Mouse (Mus musculus): ENCODE measurements around the gene Clpx. TPM values are rescaled to one million over a fixed set of nuclear protein-coding genes. Genes with fewer than 3 reads are reported as not detected.

The Clpx gene
- 10 to 100 TPM; 32.6 to 35.8 TPM for total RNA-seq (2021)
- long read RNA-seq, experiment 1, transcript Clpx-201 (14 exons, 2,885 nt) = major isoform, 37 of 47 reads
- long read RNA-seq, experiment 1, transcript Clpx-202 (13 exons, 2,809 nt) = minor isoform, 6 of 47 reads
- long read RNA-seq, experiment 1, partial matches to known transcripts = 1 of 47 reads
- long read RNA-seq, experiment 1, other reads (novel, unspliced or antisense) = 3 of 47 reads
- long read RNA-seq, experiment 2, transcript Clpx-201 (14 exons, 2,885 nt) = major isoform, 53 of 65 reads
- long read RNA-seq, experiment 2, partial matches to known transcripts = 1 of 65 reads
- long read RNA-seq, experiment 2, other reads (novel, unspliced or antisense) = 9 of 65 reads

DNA sequence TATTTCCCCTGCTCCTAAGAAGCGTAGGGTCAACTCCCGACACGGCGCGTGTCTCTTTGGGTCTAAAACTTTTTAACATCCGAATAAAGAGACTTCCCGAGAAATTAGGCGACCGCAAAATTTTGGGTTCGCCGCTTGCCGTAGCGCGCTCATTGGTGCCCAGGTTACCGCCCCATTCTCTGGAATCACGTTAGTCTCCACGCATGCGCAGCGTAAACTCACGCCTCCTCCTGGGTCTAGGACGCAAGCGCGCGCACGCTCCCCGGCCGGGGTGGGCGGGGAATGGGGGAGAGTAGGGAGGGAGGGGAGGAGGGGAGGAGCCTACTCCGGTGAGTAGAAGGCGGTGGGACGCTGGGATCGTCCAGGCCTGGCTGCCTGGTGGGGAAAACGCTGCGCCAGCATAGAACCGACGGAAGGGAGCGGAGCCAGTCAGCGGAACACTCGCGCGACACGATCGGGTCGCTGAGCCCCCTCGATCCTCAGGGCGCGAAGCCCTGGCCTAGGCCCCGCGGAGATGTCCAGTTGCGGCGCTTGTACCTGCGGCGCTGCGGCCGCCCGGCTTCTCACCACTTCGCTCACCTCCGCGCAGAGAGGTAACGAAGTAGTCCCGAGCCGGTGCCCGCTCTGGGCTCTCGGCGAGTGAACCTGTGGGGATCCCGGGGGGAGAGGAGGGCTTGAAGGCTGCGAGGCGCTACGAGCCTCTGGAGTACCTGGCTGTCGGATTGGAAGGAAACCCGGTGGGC lies at the start of gene Clpx:
TSS of gene Clpx (plus strand) at position 288 of the 743 bp plus-strand sequence.
- DNase-seq (ENCODE audit: low spot score in 2 of 2) = peak; percentile 97 to 98
- Histone ChIP-seq H3K27ac (peak within 1 kb of the TSS; percentile 90), H3K4me3 (peak within 1 kb of the TSS; percentile 100)
- TF ChIP-seq CTCF (conservative IDR thresholded peaks at IDR 0.05) = peak; percentile 48

DNA sequence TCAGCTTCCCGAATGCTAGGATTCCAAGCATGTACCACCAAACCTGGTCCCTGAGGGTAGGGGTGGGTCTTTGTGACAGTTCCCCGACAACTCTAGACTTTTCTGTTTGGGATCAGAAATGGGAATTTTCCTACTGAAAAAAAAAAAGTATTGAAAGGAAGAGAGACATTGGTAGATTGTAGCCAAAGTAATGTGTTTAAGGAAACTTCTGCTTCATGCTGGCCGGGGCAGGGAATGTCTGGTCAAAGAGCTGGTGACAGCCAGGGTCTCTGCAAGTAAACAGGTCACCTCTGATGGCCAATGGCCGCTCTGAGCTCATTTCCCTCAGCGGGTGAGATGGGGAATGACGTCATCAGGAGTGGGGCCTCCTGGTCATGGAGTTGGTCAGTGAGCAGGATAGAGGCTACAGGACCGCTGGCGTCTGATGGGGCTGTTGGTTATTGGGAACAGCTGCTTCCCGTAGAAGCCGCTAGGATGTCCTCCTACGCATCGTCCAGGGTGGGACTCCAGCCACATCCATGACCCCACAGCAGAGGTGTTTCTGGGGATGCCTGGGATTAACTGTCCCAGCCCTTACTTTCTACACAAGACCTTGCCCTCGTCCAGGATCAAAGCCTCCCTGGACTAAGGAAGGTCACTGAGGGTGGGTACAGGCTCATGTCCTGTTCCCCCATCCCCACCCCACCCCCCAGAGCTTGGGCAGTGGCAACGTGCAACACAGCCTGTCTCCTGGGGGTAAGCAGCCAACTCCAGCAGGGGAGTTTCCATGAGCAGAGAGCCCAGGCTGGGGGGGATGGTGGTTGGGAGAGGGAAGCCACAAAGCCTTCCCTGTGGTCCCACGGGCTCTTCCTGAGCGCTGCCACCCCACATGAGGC lies 46.3 kb upstream of the Clpx start:
- no peak for DNase-seq (ENCODE audit: low spot score in 2 of 2)
- no peak for TF ChIP-seq CTCF (conservative IDR thresholded peaks at IDR 0.05)
- Histone ChIP-seq H3K4me3 (no peak overlapping the region), H3K27ac (no peak overlapping the region)

DNA sequence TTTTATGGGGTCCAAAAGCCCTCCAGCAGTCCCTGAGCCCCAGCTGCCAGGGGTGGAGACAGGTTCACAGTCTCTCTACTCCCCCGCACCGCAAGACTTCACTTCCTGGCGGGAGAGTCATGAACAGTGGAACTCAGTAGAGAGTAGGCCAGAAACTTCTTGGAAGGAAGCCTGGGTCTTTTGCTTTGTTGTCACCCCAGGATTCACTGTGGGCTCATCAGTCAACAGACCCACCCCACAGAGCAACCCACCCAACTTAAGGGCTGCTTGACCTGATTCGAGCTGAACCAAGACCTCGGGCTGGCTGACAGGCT lies 45.7 kb upstream of the Clpx start:
- Histone ChIP-seq H3K4me3 (no peak overlapping the region), H3K27ac (no peak overlapping the region)
- no peak for DNase-seq (ENCODE audit: low spot score in 2 of 2)
- TF ChIP-seq CTCF (conservative IDR thresholded peaks at IDR 0.05) = no peak

DNA sequence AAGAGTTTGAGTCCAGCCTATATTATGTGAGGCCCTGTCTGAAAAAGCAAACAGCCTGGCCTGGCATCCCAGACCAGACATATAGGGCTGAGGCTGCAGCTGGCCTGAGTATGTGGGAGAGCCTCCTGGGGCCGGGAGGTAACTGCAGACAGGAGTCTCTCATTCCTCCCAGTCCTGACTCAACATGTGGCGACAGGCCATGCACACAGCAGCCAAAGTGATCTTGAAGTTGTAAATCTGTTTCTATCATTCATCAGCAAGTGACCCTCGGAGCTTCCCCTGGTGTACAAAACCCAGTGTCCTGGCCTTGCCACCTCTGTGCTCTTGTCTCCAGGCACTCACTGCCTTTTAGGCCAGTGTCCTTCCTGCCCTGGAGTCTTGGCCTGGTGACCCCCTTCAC lies 42.0 kb upstream of the Clpx start:
- Histone ChIP-seq H3K27ac (no peak overlapping the region), H3K4me3 (no peak overlapping the region)
- no peak for TF ChIP-seq CTCF (conservative IDR thresholded peaks at IDR 0.05)
- DNase-seq (ENCODE audit: low spot score in 2 of 2) = no peak

DNA sequence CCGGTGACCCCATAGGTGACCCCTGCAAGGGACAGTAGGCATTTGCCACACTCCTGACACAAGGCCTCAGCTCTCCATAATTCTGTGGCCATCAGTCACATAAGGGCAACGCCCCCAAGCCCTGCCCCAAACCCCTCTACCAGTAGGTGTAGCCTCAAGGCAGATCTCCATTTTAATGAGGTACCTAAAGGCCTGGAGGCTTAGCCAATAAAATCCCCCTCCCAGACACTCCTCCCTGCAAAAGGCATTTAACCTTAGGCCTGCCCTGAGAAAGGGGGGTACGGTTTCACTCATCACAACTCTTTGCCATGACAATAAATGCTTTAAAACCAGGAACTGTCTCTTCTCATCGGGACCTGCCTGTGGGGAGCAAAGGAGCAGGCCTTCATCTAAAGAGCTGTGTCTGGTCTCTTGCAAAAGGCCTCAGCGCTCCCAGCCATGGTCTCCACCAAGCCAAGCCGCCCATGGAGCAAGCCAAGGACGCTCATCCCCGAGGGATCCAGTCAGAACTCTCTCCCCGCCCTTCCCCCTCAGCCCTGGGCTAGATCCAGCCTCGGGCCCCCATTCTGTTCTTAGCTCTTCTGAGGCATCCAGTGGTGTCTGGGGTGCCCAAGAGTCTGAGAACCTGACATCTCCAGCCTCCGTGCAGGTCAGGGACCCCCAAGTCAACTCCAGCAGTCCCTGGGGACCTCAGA lies 38.0 kb upstream of the Clpx start:
- no peak overlapping the region for H3K27ac ChIP-seq
- TF ChIP-seq CTCF (conservative IDR thresholded peaks at IDR 0.05) = no peak
- no peak for DNase-seq (ENCODE audit: low spot score in 2 of 2)
- no peak overlapping the region for H3K4me3 ChIP-seq

DNA sequence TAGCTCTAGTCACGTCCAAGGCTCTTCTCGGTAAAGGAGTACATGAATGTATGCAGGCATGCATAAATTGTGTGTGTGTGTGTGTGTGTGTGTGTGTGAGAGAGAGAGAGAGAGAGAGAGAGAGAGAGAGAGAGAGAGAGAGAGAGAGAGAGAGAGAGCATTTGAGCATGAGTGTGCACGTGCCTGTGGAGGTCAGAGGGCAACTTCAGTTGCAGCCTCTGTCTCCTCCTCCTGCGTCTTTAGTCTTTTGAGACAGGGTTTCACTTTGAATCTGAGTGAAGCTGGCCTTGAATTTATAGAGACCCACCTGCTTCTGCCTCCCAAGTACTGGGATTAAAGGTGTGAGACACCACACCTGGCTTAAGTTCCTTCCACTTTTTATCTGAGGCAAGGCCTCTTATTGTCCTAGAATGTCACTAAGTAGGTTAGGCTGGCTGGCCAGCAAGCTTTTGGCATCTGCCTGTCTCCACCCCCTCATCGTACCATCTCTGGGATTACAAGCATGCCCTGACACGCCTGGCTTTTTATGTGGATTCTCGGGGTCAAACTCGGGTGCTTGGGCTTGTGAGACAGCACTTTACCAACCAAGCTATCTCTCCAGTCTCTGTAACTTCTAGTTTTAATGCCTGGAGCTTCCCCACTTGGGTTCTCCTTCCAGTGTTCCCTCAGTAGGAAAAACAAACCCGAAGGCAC lies 36.7 kb upstream of the Clpx start:
- no peak overlapping the region for H3K27ac ChIP-seq
- TF ChIP-seq CTCF (conservative IDR thresholded peaks at IDR 0.05) = no peak
- DNase-seq (ENCODE audit: low spot score in 2 of 2) = no peak
- no peak overlapping the region for H3K4me3 ChIP-seq

DNA sequence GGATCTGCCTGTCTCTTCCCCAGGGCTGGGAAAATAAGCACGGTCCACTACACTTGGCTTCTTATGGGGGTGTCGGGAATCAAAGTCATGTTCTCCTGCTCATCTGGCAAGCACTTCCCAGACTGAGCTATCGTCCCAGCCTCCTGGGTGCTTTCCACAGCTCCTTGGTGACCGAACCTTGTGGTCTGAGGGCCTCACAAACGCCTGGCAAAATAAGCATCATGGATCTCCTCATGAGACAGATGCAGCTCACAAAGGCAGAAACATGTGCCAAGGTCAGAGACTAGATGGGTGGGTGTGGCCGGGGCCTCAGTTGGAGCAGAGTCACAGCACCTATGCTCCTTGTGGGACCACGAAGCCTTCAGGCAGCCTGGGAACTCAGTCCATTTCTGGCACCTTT lies 34.7 kb upstream of the Clpx start:
- no peak for TF ChIP-seq CTCF (conservative IDR thresholded peaks at IDR 0.05)
- Histone ChIP-seq H3K4me3 (no peak overlapping the region), H3K27ac (no peak overlapping the region)
- DNase-seq (ENCODE audit: low spot score in 2 of 2) = no peak

DNA sequence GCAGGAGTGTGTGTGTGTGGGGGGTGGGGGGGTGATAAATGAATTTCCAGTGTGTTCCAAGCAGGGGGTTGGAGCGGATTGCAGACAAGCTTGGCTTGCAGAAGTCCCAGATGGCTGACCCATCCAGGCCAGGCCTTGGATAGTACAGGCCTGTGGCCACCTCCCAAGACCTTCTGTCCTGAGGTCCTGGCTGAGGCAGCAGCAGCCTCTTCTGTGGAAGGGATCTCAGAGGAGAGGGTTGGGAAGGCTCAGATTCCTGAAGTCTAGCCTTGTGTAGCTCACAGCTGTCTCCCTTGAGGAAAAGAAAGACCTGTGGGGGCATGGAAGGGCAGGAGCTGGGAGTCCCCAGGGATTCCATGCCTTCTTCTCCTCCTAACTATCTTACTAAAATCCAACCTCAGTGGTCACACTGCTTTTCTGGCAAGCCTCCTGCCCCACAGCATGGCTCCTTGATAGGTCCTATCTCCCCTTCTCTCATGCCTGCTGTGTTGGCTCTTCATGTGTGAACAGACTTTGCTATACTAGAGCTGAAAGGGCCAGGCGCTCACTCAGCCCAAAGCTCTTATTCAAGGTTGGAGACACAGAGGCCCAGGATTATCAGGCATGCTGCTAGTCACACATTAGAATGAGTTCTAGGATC lies 32.3 kb upstream of the Clpx start:
- no peak for TF ChIP-seq CTCF (conservative IDR thresholded peaks at IDR 0.05)
- Histone ChIP-seq H3K4me3 (no peak overlapping the region), H3K27ac (no peak overlapping the region)
- DNase-seq (ENCODE audit: low spot score in 2 of 2) = no peak

DNA sequence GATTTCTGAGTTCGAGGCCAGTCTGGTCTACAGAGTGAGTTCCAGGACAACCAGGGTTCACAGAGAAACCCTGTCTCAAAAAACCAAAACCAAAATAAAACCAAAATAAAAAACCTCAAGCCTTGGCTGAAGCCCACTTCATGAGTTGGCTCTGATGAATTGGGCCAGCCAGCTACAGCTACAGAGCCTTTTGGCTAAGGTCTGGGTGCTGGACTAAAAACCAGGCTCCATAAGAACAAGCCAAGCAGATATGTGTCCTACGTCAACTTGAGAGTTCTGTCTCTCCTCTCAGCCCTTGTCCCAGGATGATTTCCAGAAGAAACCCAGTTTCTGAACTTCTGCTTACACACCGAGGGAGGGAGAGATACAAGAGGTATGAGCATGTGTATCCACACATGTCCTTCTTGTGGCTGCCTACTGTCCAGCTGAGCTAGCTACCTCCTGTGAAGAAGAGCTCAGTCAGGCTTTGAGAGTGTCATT lies 31.4 kb upstream of the Clpx start:
- no peak overlapping the region for H3K4me3 ChIP-seq
- no peak overlapping the region for H3K27ac ChIP-seq
- no peak for TF ChIP-seq CTCF (conservative IDR thresholded peaks at IDR 0.05)
- DNase-seq (ENCODE audit: low spot score in 2 of 2) = no peak

DNA sequence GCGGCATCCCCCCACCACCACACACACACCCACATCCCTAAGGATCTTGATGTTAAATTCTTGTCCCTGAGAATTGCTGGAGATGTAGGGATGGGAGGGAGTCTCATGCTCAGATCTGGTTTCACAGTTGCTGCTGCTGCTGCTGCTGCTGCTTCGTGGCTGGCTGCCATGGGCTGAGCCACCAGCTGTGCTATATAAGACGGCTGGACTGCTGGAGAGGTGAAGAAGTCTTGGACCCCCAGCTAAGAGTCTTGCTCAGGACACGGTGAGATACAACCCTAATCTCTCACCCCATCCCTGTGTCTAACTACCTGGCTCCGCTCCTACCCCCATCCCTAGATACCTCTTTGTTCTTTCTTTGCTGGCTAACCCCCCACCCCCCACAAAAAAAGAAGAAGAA lies 29.1 kb upstream of the Clpx start, which contains the start of gene Cilp:
TSS of gene Cilp (plus strand) at position 222 of the 400 bp plus-strand sequence.
- Histone ChIP-seq H3K27ac (no peak within 1 kb of the TSS), H3K4me3 (no peak within 1 kb of the TSS)
- no peak for TF ChIP-seq CTCF (conservative IDR thresholded peaks at IDR 0.05)
- DNase-seq (ENCODE audit: low spot score in 2 of 2) = no peak

DNA sequence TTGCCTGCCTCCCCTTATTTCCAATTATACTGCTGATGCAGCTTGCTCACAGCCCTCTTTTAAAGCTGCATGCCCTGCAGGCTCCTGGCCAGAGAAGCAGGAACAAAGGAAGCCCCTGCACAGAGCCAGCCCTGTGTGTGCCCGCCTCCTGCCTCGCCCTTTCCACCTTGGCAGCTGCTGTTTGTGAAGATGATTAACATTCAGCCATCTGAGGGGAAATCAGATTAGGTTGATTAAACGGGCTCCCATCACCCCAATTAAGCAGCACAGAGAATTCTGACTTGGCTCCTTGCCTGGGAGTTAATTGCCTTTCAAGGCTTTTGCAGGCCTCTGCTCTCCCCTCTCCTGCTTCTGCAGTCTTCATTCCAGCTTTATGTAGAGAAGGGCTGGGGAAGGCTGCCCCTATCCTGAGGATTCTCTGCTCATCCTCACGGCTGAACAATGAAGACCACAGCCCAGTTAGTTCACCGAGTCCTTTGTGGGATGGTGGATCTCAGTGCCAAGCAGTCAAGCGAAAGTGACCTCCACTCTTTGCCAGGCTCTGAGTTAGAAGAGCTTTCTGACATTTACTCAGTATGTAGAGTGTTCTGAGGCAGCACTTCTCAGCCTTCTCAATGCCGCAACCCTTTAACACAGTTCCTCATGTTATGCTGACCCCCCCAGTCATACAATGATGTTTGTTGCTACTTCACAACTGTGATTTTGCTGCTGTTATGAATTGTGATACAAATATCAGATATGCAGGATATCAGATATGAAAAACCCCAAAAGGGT lies 26.1 kb upstream of the Clpx start:
- no peak for TF ChIP-seq CTCF (conservative IDR thresholded peaks at IDR 0.05)

More for the DNA sequence above, 26.1 kb upstream of the Clpx start:
- no peak overlapping the region for H3K4me3 ChIP-seq
- DNase-seq (ENCODE audit: low spot score in 2 of 2) = peak; percentile 47 to 66
- H3K27ac ChIP-seq = 0 out of 2 replicates have a peak overlapping the region, but pooled peaks have one; percentile 36
